Mouse (Mus musculus) frontal cortex, adult 2 months (tissue): ENCODE results near the gene Resf1. TPM values are rescaled to one million over a fixed set of nuclear protein-coding genes. Genes with fewer than 3 reads are reported as not detected.
"Not testable (repeated sequence)": the region's sequence is repeated elsewhere in the genome, so short reads cannot be mapped to it uniquely, and the experiment has no call there.

Experiments
- DNase-seq, 2 experiments: peaks; one replicate each; pipeline ENCODE4 v3.0.0; 2022; ENCODE audit warnings: low spot score in 1 of 2; ENCODE audit errors: extremely low spot score in 1 of 2
- polyA plus RNA-seq: library from polyadenylated mRNA; depleted of rRNA; stranded (reverse); fragments of >200 nt; gene quantifications from 2 replicates; pipeline ENCODE4 v1.2.3, GENCODE M21; 2012; rRNA removed

The Resf1 gene
- 6.3 and 6.7 TPM in 2 replicates for polyA plus RNA-seq

GRCm38 (mm10) chr6:149308956-149309932 lies at the start of gene Resf1:
Gene Resf1 (plus strand): TSS chr6:149309414.
- peak; percentile 68 to 89 for DNase-seq

GRCm38 (mm10) chr6:149260801-149261239 lies 48.4 kb upstream of the Resf1 start:
- DNase-seq, result no peak

GRCm38 (mm10) chr6:149267951-149268350 lies 41.3 kb upstream of the Resf1 start:
- no peak for DNase-seq

- DNase-seq, result no peak
Measured at GRCm38 (mm10) chr6:149278248-149278731, 30.9 kb upstream of the Resf1 start.

- DNase-seq, result no peak
Measured at GRCm38 (mm10) chr6:149278866-149279265, 30.3 kb upstream of the Resf1 start.

GRCm38 (mm10) chr6:149280511-149280910 lies 28.7 kb upstream of the Resf1 start:
- no peak for DNase-seq

- DNase-seq, result not testable (repeated sequence)
Measured at GRCm38 (mm10) chr6:149288190-149288589, 21.0 kb upstream of the Resf1 start.

GRCm38 (mm10) chr6:149303231-149303630 lies 6.0 kb upstream of the Resf1 start:
- not testable (repeated sequence) for DNase-seq

GRCm38 (mm10) chr6:149307092-149307491 lies 2.1 kb upstream of the Resf1 start:
- no peak for DNase-seq

- no peak for DNase-seq
Measured at GRCm38 (mm10) chr6:149307801-149308200, 1.4 kb upstream of the Resf1 start.

- no peak for DNase-seq
Measured at GRCm38 (mm10) chr6:149310226-149310625, 1.0 kb downstream of the Resf1 start.

- no peak for DNase-seq
Measured at GRCm38 (mm10) chr6:149311044-149311443, 1.8 kb downstream of the Resf1 start.

GRCm38 (mm10) chr6:149311778-149312177 lies 2.6 kb downstream of the Resf1 start:
- DNase-seq, result no peak

GRCm38 (mm10) chr6:149312221-149312620 lies 3.0 kb downstream of the Resf1 start:
- DNase-seq, result no peak

- no peak for DNase-seq
Measured at GRCm38 (mm10) chr6:149314918-149315317, 5.7 kb downstream of the Resf1 start.

- DNase-seq, result no peak
Measured at GRCm38 (mm10) chr6:149323523-149324241, 14.5 kb downstream of the Resf1 start.

- DNase-seq, result no peak
Measured at GRCm38 (mm10) chr6:149324242-149324633, 15.0 kb downstream of the Resf1 start.

- DNase-seq, result no peak
Measured at GRCm38 (mm10) chr6:149329071-149329470, 19.9 kb downstream of the Resf1 start.

GRCm38 (mm10) chr6:149330332-149330731 lies 21.1 kb downstream of the Resf1 start:
- DNase-seq, result no peak

- DNase-seq, result no peak
Measured at GRCm38 (mm10) chr6:149333036-149333435, 23.8 kb downstream of the Resf1 start.

- DNase-seq, result no peak
Measured at GRCm38 (mm10) chr6:149337990-149338389, 28.8 kb downstream of the Resf1 start.
